Mouse (Mus musculus): ENCODE results near the gene Cog3.

The Cog3 gene

GRCm38 (mm10) chr14:75758401-75758800 is 4.1 kb upstream of the Cog3 start:
- DNase-seq: no peak

- DNase-seq: no peak
Observed at GRCm38 (mm10) chr14:75757821-75758220, 3.5 kb upstream of the Cog3 start.

GRCm38 (mm10) chr14:75756971-75757370 is 2.7 kb upstream of the Cog3 start:
- DNase-seq: no peak

GRCm38 (mm10) chr14:75753206-75753605 is 1.1 kb downstream of the Cog3 start:
- no peak for DNase-seq

GRCm38 (mm10) chr14:75751040-75751439 is 3.3 kb downstream of the Cog3 start:
- no peak for DNase-seq

- DNase-seq: no peak
Observed at GRCm38 (mm10) chr14:75749123-75749522, 5.2 kb downstream of the Cog3 start.

GRCm38 (mm10) chr14:75747960-75748359 is 6.4 kb downstream of the Cog3 start:
- no peak for DNase-seq

- DNase-seq: no peak
Observed at GRCm38 (mm10) chr14:75741904-75742303, 12.4 kb downstream of the Cog3 start.

- DNase-seq: no peak
Observed at GRCm38 (mm10) chr14:75735597-75735996, 18.7 kb downstream of the Cog3 start.

GRCm38 (mm10) chr14:75732631-75733030 is 21.7 kb downstream of the Cog3 start:
- no peak for DNase-seq

GRCm38 (mm10) chr14:75731361-75731760 is 23.0 kb downstream of the Cog3 start:
- no peak for DNase-seq

GRCm38 (mm10) chr14:75728111-75728510 is 26.2 kb downstream of the Cog3 start:
- DNase-seq: no peak

GRCm38 (mm10) chr14:75727046-75727445 is 27.3 kb downstream of the Cog3 start:
- DNase-seq: no peak

GRCm38 (mm10) chr14:75722816-75723215 is 31.5 kb downstream of the Cog3 start:
- no peak for DNase-seq

GRCm38 (mm10) chr14:75721977-75722563 is 32.2 kb downstream of the Cog3 start:
- peak; percentile 68 to 72 for DNase-seq

- DNase-seq: no peak
Observed at GRCm38 (mm10) chr14:75720121-75720520, 34.2 kb downstream of the Cog3 start.

- no peak for DNase-seq
Observed at GRCm38 (mm10) chr14:75716410-75716809, 37.9 kb downstream of the Cog3 start.

GRCm38 (mm10) chr14:75713661-75714060 is 40.7 kb downstream of the Cog3 start:
- DNase-seq: no peak

- no peak for DNase-seq
Observed at GRCm38 (mm10) chr14:75712687-75713086, 41.6 kb downstream of the Cog3 start.

GRCm38 (mm10) chr14:75711731-75712130 is 42.6 kb downstream of the Cog3 start:
- DNase-seq: no peak

GRCm38 (mm10) chr14:75708986-75709385 is 45.3 kb downstream of the Cog3 start:
- DNase-seq: no peak

- DNase-seq: no peak
Observed at GRCm38 (mm10) chr14:75707771-75708170, 46.5 kb downstream of the Cog3 start.

GRCm38 (mm10) chr14:75706647-75707046 is 47.7 kb downstream of the Cog3 start:
- DNase-seq: no peak

GRCm38 (mm10) chr14:75697928-75698327 is 56.4 kb downstream of the Cog3 start:
- DNase-seq: no peak

GRCm38 (mm10) chr14:75696096-75696495 is 58.2 kb downstream of the Cog3 start:
- no peak for DNase-seq

Measured in B cell, adult 2 months (primary cell).